Mouse (Mus musculus) activated CD4-positive, CD25-positive, alpha-beta regulatory T cell, adult 4 months (primary cell): Measurements from ENCODE around the gene Usp16. TPM values are rescaled to one million over a fixed set of nuclear protein-coding genes. Genes with fewer than 3 reads are reported as not detected.
"Not testable (repeated sequence)": the region's sequence is repeated elsewhere in the genome, so short reads cannot be mapped to it uniquely, and the experiment has no call there.

Experiments
- ATAC-seq: one replicate; pipeline ENCODE4 v1.8.0; 2017
- polyA plus RNA-seq, 2 experiments: library from polyadenylated mRNA; unstranded; fragments of 100-300 nt; shearing (Covaris generic); gene quantifications; one replicate each; pipeline ENCODE4 v1.2.1; 2017

Gene Usp16
- polyA plus RNA-seq, 2 experiments from 2014 or later, result 33.0 to 71.5 TPM

DNA sequence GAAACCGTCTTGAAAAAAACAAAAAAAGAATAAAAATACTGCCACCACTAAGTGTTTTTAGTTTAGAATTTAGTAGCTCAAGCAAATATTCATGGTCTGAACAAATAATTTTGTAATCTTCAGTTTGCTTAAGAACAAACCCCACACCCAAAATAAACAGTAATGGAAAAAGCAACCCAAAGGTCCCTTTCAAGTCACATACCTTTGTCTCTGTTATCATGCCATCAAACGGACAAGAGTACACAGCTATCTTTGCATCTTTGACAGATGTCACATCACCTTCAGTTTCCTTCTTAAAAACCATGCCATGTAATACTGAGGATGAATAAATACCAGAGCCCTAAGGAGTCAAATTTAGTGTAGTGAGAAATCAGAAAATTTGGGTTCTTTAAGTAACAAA is 34.1 kb downstream of the Usp16 start:
- ATAC-seq, result no peak

- ATAC-seq, result not testable (repeated sequence)
These were observed 37.8 kb downstream of the Usp16 start for GRCm38 (mm10) chr16:87492191-87492792.

DNA sequence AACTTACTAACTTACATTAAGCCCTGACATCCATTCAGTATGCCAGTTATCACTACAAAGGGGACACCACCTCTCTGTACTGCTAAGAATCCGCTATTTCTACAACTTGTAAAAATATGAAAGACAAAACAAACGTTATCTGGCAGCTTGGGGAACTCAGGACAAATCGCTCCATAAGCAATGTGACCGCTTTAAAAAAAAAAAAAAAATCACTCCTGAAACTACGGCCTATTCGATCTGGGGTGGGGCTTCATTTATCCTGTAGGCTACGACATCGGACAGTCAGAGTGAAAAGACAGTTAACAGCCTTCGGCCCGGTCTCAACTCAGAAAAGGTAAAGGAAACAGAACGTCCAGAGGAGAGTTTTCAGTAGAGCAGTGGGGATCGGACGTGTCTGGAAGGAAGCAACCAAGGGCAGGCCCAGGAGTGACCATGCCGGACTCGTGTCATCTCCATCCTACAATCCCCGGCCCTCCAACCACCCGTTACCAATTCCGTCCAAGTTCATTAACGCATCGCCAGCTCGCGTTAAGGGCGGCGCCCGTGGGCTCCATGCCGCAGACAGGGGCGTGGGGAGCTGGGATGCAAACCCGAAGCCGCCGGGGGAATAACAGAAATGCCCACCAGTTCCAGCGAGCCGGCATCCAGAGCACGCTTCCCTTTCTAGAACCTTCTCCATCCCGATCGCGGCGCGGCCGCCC is 40.6 kb downstream of the Usp16 start:
- ATAC-seq, result no peak

DNA sequence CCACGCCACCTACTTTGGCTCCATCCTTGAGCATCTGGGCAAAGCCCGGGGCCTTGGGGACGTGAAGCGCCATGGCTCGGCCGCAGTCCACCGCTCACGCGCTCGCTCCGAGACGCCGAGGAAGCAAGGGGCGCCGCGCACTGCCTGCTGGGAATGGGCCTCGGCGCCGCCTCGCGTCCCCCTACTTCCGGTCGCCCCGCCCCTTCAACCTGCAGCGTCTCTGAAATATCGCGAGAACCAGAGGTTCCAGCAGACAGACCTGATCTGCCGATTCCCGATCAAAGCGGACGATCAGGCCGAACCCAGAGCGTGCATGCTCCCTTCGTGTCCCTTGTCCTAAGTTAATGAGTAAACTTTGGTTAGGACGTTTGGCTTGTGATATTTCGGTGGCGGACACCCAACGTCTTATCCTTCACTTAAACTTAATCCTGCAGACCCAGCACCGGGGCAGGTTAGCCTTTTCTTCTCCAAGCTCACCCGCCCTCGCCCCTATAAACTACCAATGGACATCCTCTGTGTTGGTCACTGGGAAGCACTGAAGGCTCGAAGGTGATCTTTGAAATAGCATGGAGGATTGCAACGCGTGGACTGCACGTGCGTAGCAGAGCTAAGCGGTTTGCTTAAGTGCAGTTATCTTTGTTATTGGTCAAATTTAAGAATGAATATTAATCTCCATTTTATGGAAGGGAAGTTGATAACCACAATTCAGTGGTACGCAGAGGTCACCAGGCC is 41.4 kb downstream of the Usp16 start, which contains the start of gene Cct8:
Gene Cct8 (minus strand): TSS at position 158 of the 732 bp plus-strand sequence.
- ATAC-seq, result peak; percentile 98

DNA sequence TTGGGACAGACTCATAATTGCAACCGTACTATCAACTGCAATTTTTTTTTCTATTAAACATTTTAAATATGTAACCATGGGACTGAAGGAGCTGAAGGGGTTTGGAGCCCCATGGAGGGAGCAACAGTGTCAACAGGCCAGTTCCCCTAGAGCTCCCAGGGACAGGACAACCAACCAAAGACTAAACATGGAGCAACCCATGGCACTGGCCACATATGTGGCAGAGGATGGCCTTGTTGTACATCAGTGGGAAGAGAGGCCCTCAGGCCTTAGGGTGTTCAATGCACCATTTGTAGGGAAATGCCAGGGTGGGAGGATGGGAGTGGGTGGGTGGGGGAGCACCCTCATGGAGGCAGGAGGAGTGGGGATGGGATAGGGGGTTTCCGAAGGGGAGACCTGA is 42.2 kb downstream of the Usp16 start:
- ATAC-seq, result no peak

- ATAC-seq, result no peak
These were observed 42.7 kb downstream of the Usp16 start for GRCm38 (mm10) chr16:87497171-87497570.

DNA sequence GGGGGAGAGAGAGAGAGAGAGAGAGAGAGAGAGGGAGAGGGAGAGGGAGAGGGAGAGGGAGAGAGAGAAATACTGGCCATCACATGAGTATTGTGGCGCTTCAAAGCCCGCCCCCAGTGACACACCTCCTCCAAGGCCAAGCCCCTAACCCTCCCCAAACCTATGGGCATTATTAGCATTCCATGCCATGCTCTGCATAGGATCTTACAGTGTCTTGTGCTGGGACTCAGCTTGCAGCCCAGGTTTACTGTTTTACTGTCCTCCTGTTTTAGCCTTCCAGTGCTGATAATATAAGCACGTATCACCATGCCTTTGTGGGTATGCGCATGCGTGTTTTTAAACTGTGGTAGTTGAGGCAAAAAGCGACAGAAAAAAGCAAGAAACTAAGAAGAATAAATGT is 45.1 kb downstream of the Usp16 start:
- no peak for ATAC-seq

DNA sequence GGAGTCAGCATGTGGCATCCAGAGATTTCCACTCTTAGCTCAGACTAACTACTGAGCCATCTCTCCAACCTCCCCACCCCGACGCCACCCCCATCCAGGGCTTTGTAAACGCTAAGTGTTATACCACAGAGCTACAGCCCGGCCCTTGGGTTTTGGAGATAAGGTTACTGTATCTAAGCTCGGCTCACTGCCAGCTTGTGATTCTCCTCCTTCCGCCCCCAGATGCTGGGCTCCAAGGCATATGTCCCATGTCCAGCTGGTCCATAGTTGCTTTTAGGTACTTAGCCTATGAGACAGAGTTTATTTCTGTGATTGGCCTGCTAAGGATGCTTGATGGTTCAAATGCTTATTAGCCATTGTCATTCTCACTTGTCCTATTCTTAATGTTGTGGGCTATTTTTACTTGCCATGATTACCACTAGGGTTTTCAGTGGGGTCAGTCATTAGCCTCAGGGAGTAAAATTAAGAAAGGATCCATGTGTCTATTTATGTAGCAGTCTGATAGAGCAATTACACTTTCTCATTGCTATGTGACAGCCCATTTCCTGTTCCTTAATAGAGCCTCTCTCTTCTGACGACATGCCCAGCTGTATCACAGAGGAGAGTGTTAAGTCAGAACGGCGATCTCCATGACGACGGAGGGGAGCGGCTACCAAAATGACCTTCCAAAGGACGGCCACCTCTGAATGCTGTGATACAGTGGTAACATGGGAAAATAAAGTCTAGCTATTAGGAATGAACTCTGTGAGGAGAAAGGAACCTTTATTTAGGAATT is 47.0 kb downstream of the Usp16 start:
- ATAC-seq, result no peak

DNA sequence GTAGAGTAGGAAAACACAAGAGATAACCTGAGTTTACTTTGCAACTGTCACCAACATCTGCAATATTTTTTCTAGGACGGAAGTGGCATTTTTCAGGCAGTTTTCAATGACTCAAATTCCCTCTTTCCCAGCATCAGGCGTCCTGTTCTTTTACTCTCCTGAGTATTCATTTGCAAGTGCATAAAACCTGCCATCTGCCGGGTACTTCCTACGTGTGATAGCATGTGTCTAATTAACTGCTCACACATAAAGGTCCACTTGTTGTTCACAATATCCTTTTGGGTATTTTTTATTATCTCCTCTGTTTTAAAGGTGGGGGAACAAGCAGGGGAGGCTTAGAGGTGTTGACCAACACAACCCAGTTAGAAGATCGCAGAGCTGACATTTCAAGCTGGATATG is 57.2 kb downstream of the Usp16 start:
- ATAC-seq, result no peak

DNA sequence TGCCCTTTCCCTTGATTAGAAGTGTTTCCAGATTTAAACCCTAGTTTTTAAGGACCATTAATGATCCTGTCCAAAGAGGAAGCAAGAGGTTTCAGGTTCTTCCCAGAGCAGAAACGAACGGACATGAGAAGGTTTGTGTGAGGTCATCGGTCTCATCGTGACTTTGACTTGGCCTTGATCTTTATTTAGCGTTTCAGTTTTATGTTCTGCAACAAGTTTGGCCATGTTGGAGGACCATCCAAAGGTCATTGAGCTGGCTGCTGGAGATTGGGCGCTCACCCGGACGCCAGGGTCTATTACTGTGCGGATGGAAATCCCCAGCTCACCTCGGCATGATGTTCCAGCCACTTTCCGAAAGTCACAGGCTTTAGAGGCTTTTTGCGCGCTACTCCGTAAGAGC is 57.8 kb downstream of the Usp16 start:
- ATAC-seq, result no peak

DNA sequence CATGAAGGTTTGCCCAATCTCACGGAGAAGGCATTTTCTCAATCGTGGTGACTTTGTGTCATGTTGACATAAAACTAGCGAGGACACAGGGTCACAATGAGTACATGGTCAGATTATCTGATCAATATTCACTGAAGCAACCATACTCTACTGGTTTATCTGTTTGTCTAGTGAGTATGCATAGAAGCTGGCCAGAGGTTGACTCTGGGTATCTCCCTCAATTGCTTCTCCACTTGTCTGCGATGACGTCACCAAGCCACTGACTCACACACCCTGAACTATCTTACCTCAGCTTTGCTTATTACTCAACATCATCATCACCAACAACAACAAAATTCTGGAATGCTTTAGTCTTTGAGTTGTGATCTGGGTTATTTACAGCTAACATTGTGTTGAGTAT is 69.7 kb downstream of the Usp16 start:
- ATAC-seq, result no peak

GRCm38 (mm10) chr16:87527553-87528249 is 73.2 kb downstream of the Usp16 start:
- no peak for ATAC-seq

GRCm38 (mm10) chr16:87528755-87529154 is 74.3 kb downstream of the Usp16 start:
- ATAC-seq, result no peak

Other genes with a start within 250 kb of the Usp16 start
- gene N6amt1, start 100.5 kb upstream of the Usp16 start, polyA plus RNA-seq, result 10 to 100 TPM; 18.8 to 20.4 TPM
- 10 to 100 TPM; 24.3 to 27.1 TPM for gene Ltn1, start 22.1 kb upstream of the Usp16 start, polyA plus RNA-seq
- 10 to 100 TPM in 1 of 2 experiments, 1 to 10 TPM in 1; 9.7 to 12.3 TPM for gene Rwdd2b, start 14.1 kb upstream of the Usp16 start, polyA plus RNA-seq
- gene Cct8, start 41.2 kb downstream of the Usp16 start, polyA plus RNA-seq, result 100 to 1,000 TPM; 413 to 466 TPM
- not detected for gene Map3k7cl, start 98.6 kb downstream of the Usp16 start, polyA plus RNA-seq
- 1 to 10 TPM; 2.3 TPM for gene Bach1, start 244.2 kb downstream of the Usp16 start, polyA plus RNA-seq